Mouse (Mus musculus) activated CD4-positive, CD25-positive, alpha-beta regulatory T cell, adult 4 months (primary cell): ENCODE results near the gene Ptdss2. TPM values are rescaled to one million over a fixed set of nuclear protein-coding genes. Genes with fewer than 3 reads are reported as not detected.

Experiments used
- ATAC-seq: one replicate; pipeline ENCODE4 v1.8.0; 2017
- polyA plus RNA-seq, 2 experiments: library from polyadenylated mRNA; unstranded; fragments of 100-300 nt; shearing (Covaris generic); gene quantifications; one replicate each; pipeline ENCODE4 v1.2.1; 2017

Ptdss2 gene
- polyA plus RNA-seq, 2 experiments from 2014 or later, result 5.2 to 5.3 TPM

DNA sequence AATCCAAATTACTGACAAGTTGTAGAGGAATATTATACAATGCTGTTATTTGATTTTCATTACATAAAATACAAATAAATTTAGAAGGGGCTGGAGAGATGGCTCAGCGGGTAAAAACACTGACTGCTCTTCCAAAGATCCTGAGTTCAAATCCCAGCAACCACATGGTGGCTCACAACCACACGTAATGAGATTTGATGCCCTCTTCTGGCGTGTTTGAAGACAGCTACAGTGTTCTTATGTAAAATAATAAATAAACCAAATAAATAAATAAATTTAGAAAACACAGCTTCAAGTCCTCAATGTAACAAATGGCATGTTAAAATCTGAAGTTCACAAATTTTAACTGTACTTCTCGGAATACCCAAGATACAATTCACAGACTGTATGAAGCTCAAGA, 52.9 kb downstream of the Ptdss2 start:
- ATAC-seq, result no peak

GRCm38 (mm10) chr7:141176173-141176572, 54.0 kb downstream of the Ptdss2 start:
- ATAC-seq, result peak; percentile 33

- no peak for ATAC-seq
Measured at GRCm38 (mm10) chr7:141188194-141188593, 66.0 kb downstream of the Ptdss2 start.

GRCm38 (mm10) chr7:141188733-141189132, 66.6 kb downstream of the Ptdss2 start:
- ATAC-seq, result no peak

- no peak for ATAC-seq
Measured at GRCm38 (mm10) chr7:141190220-141190619, 68.0 kb downstream of the Ptdss2 start.

GRCm38 (mm10) chr7:141191036-141191435, 68.9 kb downstream of the Ptdss2 start:
- ATAC-seq, result no peak

GRCm38 (mm10) chr7:141191796-141192685, 69.9 kb downstream of the Ptdss2 start:
- no peak for ATAC-seq

DNA sequence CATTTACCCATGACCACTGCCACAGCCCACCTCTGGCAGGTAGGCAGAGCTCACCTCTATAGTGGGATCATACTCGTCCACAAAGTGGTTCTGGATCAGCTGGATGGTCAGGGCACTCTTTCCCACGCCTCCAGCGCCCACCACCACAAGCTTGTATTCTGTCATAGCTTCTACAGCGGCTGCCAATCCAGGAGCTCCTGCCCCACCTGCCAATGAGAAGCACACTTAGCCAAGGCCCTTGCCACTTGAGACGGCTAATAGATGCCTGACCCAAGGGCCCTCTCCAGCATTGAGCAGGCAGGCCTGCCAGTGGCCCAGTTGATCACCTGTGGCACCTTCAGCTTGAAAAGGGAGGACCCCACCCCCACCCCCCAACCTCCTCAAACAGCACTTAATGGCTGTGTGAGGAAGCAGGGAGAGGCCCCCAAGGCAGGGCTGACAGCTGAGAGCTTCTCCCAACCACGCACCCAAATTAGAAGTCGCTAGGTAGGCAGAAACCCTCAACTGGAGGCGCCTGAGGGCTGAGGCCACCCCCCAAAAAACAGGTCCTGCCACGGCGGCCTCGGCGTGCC, 70.7 kb downstream of the Ptdss2 start:
- no peak for ATAC-seq

DNA sequence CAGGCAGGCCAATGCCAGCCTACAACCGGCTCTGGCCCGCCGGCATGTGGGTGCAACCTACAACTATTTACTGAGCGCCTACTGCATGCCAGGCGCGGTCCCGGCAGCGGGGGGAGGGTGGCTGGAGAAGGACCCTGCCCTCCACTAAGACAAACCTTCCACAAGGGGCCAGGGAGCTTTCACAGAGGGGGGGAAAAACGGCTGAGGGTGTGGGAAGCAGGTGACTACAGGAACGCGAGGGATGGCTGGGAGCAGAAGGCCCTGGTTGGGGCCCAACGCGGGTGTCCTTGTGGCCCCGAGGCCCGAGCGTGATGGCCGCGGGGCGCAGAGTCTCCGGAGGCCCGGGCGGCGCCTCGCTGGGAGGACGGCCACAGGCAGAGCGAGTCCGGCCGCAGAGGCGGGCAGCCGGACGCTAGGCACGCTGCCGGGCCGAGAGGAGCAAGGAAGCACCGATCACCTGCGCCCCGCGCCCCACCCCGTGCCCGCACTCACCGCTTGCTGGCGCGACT, 71.2 kb downstream of the Ptdss2 start:
- ATAC-seq, result no peak

GRCm38 (mm10) chr7:141193948-141194347, 71.8 kb downstream of the Ptdss2 start, which contains the start of the genes Hras and Lrrc56:
Hras (minus strand) TSS chr7:141194005.
Lrrc56 (plus strand) TSS chr7:141194157.
- ATAC-seq, result peak; percentile 95

- ATAC-seq, result no peak
Measured at GRCm38 (mm10) chr7:141194409-141194808, 72.2 kb downstream of the Ptdss2 start.

GRCm38 (mm10) chr7:141194830-141195229, 72.6 kb downstream of the Ptdss2 start:
- peak; percentile 61 for ATAC-seq

- ATAC-seq, result no peak
Measured at GRCm38 (mm10) chr7:141195754-141196153, 73.6 kb downstream of the Ptdss2 start.

GRCm38 (mm10) chr7:141196619-141197282, 74.6 kb downstream of the Ptdss2 start:
- ATAC-seq, result no peak

- ATAC-seq, result no peak
Measured at GRCm38 (mm10) chr7:141198121-141198520, 75.9 kb downstream of the Ptdss2 start.

DNA sequence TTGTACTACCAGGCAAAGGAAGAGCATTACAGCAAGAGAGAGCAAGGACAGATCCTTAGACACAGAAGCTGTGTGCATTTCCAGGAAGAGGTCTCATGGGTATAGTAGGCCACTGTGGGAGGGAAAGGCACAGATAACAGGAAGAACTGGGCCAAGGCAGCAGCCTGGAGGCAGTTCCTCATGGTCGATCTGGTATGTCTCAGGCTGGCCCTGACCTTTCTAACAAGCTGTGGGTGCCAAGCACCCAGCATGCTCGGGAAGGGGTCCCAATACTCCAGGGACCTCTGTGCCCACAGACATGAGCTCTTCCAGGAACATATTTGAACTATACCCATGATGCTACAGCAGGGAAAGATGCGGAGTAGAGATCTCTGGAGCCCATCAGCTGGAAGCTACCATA, 82.4 kb downstream of the Ptdss2 start:
- no peak for ATAC-seq

GRCm38 (mm10) chr7:141205504-141205903, 83.3 kb downstream of the Ptdss2 start:
- no peak for ATAC-seq

GRCm38 (mm10) chr7:141206182-141206937, 84.2 kb downstream of the Ptdss2 start:
- ATAC-seq, result no peak
